7 mouse cellular contexts compared by ENCODE assay signal in genomic region chr10:30810967-30811293, GRCm38 (mm10). TPM values are rescaled to one million over a fixed set of nuclear protein-coding genes. Genes with fewer than 3 reads are reported as not detected.
DNase-seq lines count a peak whose midpoint lies in the region; ATAC-seq and TF ChIP-seq lines count a peak whose summit lies in the region.

No protein-coding gene starts in this region.

- peak; percentile 89 for TF ChIP-seq CTCF in intestine, postnatal 0 days (IDR thresholded peaks at IDR 0.05; ENCODE audit: low read depth)

- no peak overlapping the region for H3K27ac ChIP-seq in intestine, postnatal 0 days (ENCODE audit: low read depth, low read length)
- H3K27ac ChIP-seq in limb, embryonic 10.5 days = no peak overlapping the region
- H3K27ac ChIP-seq in midbrain, embryonic 13.5 days = peak overlapping the region; percentile 60; the same call in 1 of the 2 replicates

- H3K4me2 ChIP-seq in intestine, postnatal 0 days (replicated peaks; ENCODE audit: low read depth) = peak overlapping the region; percentile 61
- peak overlapping the region; percentile 50 for H3K4me2 ChIP-seq in midbrain, embryonic 13.5 days (replicated peaks)

- 9% methylated on average over 11 of the region's 11 CpGs for WGBS in intestine, postnatal 0 days
- 15% methylated on average over 11 of the region's 11 CpGs for WGBS in limb, embryonic 10.5 days
- WGBS in midbrain, embryonic 13.5 days = 10% methylated on average over 11 of the region's 11 CpGs

- peak; percentile 83 for DNase-seq in adrenal gland, postnatal 10 days
- peak; percentile 89 for DNase-seq in embryo, embryonic 9.5 days (ENCODE audit: extremely low spot score)
- DNase-seq in gonadal fat pad, adult 2 months (ENCODE audit: low read depth) = peak; percentile 34
- peak; percentile 70 for DNase-seq in limb, embryonic 10.5 days (ENCODE audit: low spot score)
- DNase-seq in spleen, adult 12 weeks (ENCODE audit: low spot score) = peak; percentile 72

- H3K36me3 ChIP-seq in intestine, postnatal 0 days (ENCODE audit: control insufficient read depth, insufficient read depth) = no peaks in the 10 kb centered on the region
- H3K36me3 ChIP-seq in limb, embryonic 10.5 days = no peaks in the 10 kb centered on the region
- H3K36me3 ChIP-seq in midbrain, embryonic 13.5 days = no peaks in the 10 kb centered on the region

- no peaks in the 10 kb centered on the region for H3K9me3 ChIP-seq in intestine, postnatal 0 days (ENCODE audit: control insufficient read depth)
- no peaks in the 10 kb centered on the region for H3K9me3 ChIP-seq in limb, embryonic 10.5 days (replicated peaks)
- H3K9me3 ChIP-seq in midbrain, embryonic 13.5 days = no peaks in the 10 kb centered on the region

- H3K4me3 ChIP-seq in intestine, postnatal 0 days (ENCODE audit: low read depth, low read length) = peak overlapping the region; percentile 48
- H3K4me3 ChIP-seq in limb, embryonic 10.5 days = peak overlapping the region; percentile 40
- H3K4me3 ChIP-seq in midbrain, embryonic 13.5 days (replicated peaks) = peak overlapping the region; percentile 45

- ATAC-seq in intestine, postnatal 0 days = peak; percentile 96
- ATAC-seq in midbrain, embryonic 13.5 days = peak; percentile 98

- 0 out of 2 replicates have a peak, but pooled peaks cover 3% of the 10 kb centered on the region for H3K4me1 ChIP-seq in intestine, postnatal 0 days (replicated peaks; ENCODE audit: control insufficient read depth, insufficient read depth, low read length)
- no peaks in the 10 kb centered on the region for H3K4me1 ChIP-seq in limb, embryonic 10.5 days
- H3K4me1 ChIP-seq in midbrain, embryonic 13.5 days (replicated peaks) = 0 out of 2 replicates have a peak, but pooled peaks cover 3% of the 10 kb centered on the region

- H3K27me3 ChIP-seq in intestine, postnatal 0 days (replicated peaks; ENCODE audit: control insufficient read depth, insufficient read depth, low read length) = no peaks in the 10 kb centered on the region
- H3K27me3 ChIP-seq in limb, embryonic 10.5 days (ENCODE audit: low read depth, poor library complexity, severe bottlenecking) = no peaks in the 10 kb centered on the region
- H3K27me3 ChIP-seq in midbrain, embryonic 13.5 days = no peaks in the 10 kb centered on the region

- H3K9ac ChIP-seq in intestine, postnatal 0 days (ENCODE audit: low read depth, low read length) = no peak overlapping the region
- peak overlapping the region; percentile 53; the same call in 1 of the 2 replicates for H3K9ac ChIP-seq in midbrain, embryonic 13.5 days (replicated peaks)

RNA-seq across cellular contexts. Expression of gene Ncoa7, which starts 7.8 kb away (rescaled TPM):
- 10 to 100 TPM; 33.4 to 42.0 TPM for total RNA-seq in adrenal gland, postnatal 10 days (2021)
- polyA plus RNA-seq in gonadal fat pad, adult 2 months (2012; rRNA removed) = 3.8 and 4.6 TPM in 2 replicates
- 10.4 and 13.1 TPM in 2 replicates for polyA plus RNA-seq in intestine, postnatal 0 days (2015; fragmentation: Nextera tagmentation; extraction: Ambion mirVana)
- 6.2 and 8.2 TPM in 2 replicates for polyA plus RNA-seq in limb, embryonic 10.5 days (2016; fragmentation: Nextera tagmentation; extraction: Ambion mirVana)
- 11.3 and 11.9 TPM in 2 replicates for polyA plus RNA-seq in midbrain, embryonic 13.5 days (2015; fragmentation: Nextera tagmentation; extraction: Ambion mirVana)

RNA-seq across cellular contexts. Expression of gene Hey2, which starts 31.7 kb away (rescaled TPM):
- total RNA-seq in adrenal gland, postnatal 10 days (2021) = 1 to 10 TPM; 2.8 to 3.4 TPM
- polyA plus RNA-seq in gonadal fat pad, adult 2 months (2012; rRNA removed) = 6.7 and 7.3 TPM in 2 replicates
- 1.2 and 1.9 TPM in 2 replicates for polyA plus RNA-seq in intestine, postnatal 0 days (2015; fragmentation: Nextera tagmentation; extraction: Ambion mirVana)
- 1.1 and 1.8 TPM in 2 replicates for polyA plus RNA-seq in limb, embryonic 10.5 days (2016; fragmentation: Nextera tagmentation; extraction: Ambion mirVana)
- 3.3 and 3.6 TPM in 2 replicates for polyA plus RNA-seq in midbrain, embryonic 13.5 days (2015; fragmentation: Nextera tagmentation; extraction: Ambion mirVana)

Comparison
In these comparisons a context has a peak if more than half of its experiments do, and no peak if none do; other contexts are left out.
1. DNase-seq: peak in every context shown above with its lines; median percentile 89 in embryo, embryonic 9.5 days; 83 in adrenal gland, postnatal 10 days; 72 in spleen, adult 12 weeks; 70 in limb, embryonic 10.5 days; 34 in gonadal fat pad, adult 2 months.